Mouse (Mus musculus) liver, embryonic 16.5 days (tissue): ENCODE results near the gene Dnal4. TPM values are rescaled to one million over a fixed set of nuclear protein-coding genes. Genes with fewer than 3 reads are reported as not detected.

Experiments
- ATAC-seq: fragments of 200-750 bp; cut with Nextera tagmentation; 2 replicates; pipeline ENCODE4 v1.8.0; 2017; ENCODE audit warnings: low read depth, mild to moderate bottlenecking, moderate number of reproducible peaks, moderate library complexity
- H3K27ac ChIP-seq: fragments of 300-500 bp; sonication (generic); 2 replicates; pipeline ENCODE4 v1.5.1; 2014; ENCODE audit warnings: mild to moderate bottlenecking, low read length
- H3K27me3 ChIP-seq: fragments of 300-500 bp; sonication (generic); 2 replicates; pipeline ENCODE4 v1.6.1; 2014; ENCODE audit warnings: low read depth, low read length, mixed read lengths; ENCODE audit not compliant: control insufficient read depth, insufficient read depth
- H3K36me3 ChIP-seq: fragments of 300-500 bp; sonication (generic); 2 replicates; pipeline ENCODE4 v1.6.1; 2014; ENCODE audit warnings: mild to moderate bottlenecking; ENCODE audit not compliant: control insufficient read depth, insufficient read depth
- H3K4me1 ChIP-seq: fragments of 300-500 bp; sonication (generic); 2 replicates; pipeline ENCODE4 v1.6.1; 2014; ENCODE audit warnings: low read depth, low read length, mixed read lengths; ENCODE audit not compliant: control insufficient read depth
- H3K4me2 ChIP-seq: fragments of 300-500 bp; sonication (generic); 2 replicates; pipeline ENCODE4 v1.6.1; 2014; ENCODE audit warnings: low read depth, low read length, mixed read lengths
- H3K4me3 ChIP-seq: fragments of 300-500 bp; sonication (generic); 2 replicates; pipeline ENCODE4 v1.5.1; 2014; ENCODE audit warnings: low read depth, mild to moderate bottlenecking, low read length
- H3K9ac ChIP-seq: fragments of 300-500 bp; sonication (generic); 2 replicates; pipeline ENCODE4 v1.6.1; 2014; ENCODE audit warnings: low read depth, low read length
- H3K9me3 ChIP-seq: fragments of 300-500 bp; sonication (generic); replicated peaks from 2 replicates; pipeline ENCODE4 v1.6.1; 2016; ENCODE audit warnings: low read length; ENCODE audit not compliant: control insufficient read depth
- WGBS: fragments of 180-500 bp; shearing (Covaris S2); extraction: QIAGEN DNeasy Blood & Tissue Kit; methylation state at CpG from one replicate; pipeline ENCODE4 v1.1.7; 2014; ENCODE audit not compliant: insufficient replicate concordance; 5-methylcytosine and 5-hydroxymethylcytosine counted together
- polyA plus RNA-seq: library from polyadenylated mRNA; unstranded; fragments of >200 nt; fragmentation: Nextera tagmentation; extraction: Ambion mirVana; gene quantifications from 2 replicates; pipeline ENCODE4 v1.2.1, GENCODE M21; 2015

Gene Dnal4
- polyA plus RNA-seq, 1 experiment from 2014 or later: 8.3 TPM

- H3K36me3 ChIP-seq: no peaks in the 10 kb centered on the region
- H3K4me2 ChIP-seq: no peak overlapping the region
- H3K27ac ChIP-seq: no peak overlapping the region
- H3K27me3 ChIP-seq: peaks cover 7% of the 10 kb centered on the region
- H3K4me1 ChIP-seq: no peaks in the 10 kb centered on the region
- 3% methylated on average over 12 of the region's 12 CpGs for WGBS
- no peak overlapping the region for H3K4me3 ChIP-seq
- no peak for ATAC-seq
- H3K9me3 ChIP-seq: no peaks in the 10 kb centered on the region
- H3K9ac ChIP-seq: no peak overlapping the region
Observed at GRCm38 (mm10) chr15:79791502-79791901, 13.9 kb upstream of the Dnal4 start.

GRCm38 (mm10) chr15:79790905-79791304 is 13.3 kb upstream of the Dnal4 start:
- Histone ChIP-seq H3K4me1 (no peaks in the 10 kb centered on the region), H3K9me3 (no peaks in the 10 kb centered on the region), H3K36me3 (no peaks in the 10 kb centered on the region), H3K9ac (no peak overlapping the region), H3K27me3 (peaks cover 7% of the 10 kb centered on the region), H3K4me3 (no peak overlapping the region), H3K27ac (no peak overlapping the region), H3K4me2 (no peak overlapping the region)
- ATAC-seq: no peak
- WGBS: 66% methylated on average over 6 of the region's 6 CpGs

- Histone ChIP-seq H3K4me1 (no peaks in the 10 kb centered on the region), H3K4me3 (no peak overlapping the region), H3K9me3 (no peaks in the 10 kb centered on the region), H3K9ac (no peak overlapping the region), H3K27ac (no peak overlapping the region), H3K4me2 (no peak overlapping the region), H3K27me3 (peaks cover 10% of the 10 kb centered on the region), H3K36me3 (no peaks in the 10 kb centered on the region)
- ATAC-seq: no peak
- 39% methylated on average over 8 of the region's 8 CpGs for WGBS
Observed at GRCm38 (mm10) chr15:79790111-79790510, 12.5 kb upstream of the Dnal4 start.

GRCm38 (mm10) chr15:79787815-79788214 is 10.2 kb upstream of the Dnal4 start:
- peaks cover 8% of the 10 kb centered on the region for H3K27me3 ChIP-seq
- no peaks in the 10 kb centered on the region for H3K36me3 ChIP-seq
- ATAC-seq: no peak

GRCm38 (mm10) chr15:79785056-79785455 is 7.4 kb upstream of the Dnal4 start:
- WGBS: 50% methylated on average over 1 of the region's 1 CpGs
- Histone ChIP-seq H3K4me1 (no peaks in the 10 kb centered on the region), H3K9ac (no peak overlapping the region), H3K4me2 (no peak overlapping the region), H3K9me3 (no peaks in the 10 kb centered on the region), H3K27me3 (peaks cover 8% of the 10 kb centered on the region; the same call in 1 of the 2 replicates), H3K36me3 (no peaks in the 10 kb centered on the region), H3K4me3 (no peak overlapping the region), H3K27ac (no peak overlapping the region)
- ATAC-seq: no peak

More at GRCm38 (mm10) chr15:79787815-79788214, 10.2 kb upstream of the Dnal4 start:
- H3K27ac ChIP-seq: no peak overlapping the region
- no peaks in the 10 kb centered on the region for H3K4me1 ChIP-seq
- H3K9me3 ChIP-seq: no peaks in the 10 kb centered on the region
- H3K9ac ChIP-seq: no peak overlapping the region
- H3K4me3 ChIP-seq: no peak overlapping the region
- H3K4me2 ChIP-seq: no peak overlapping the region
- 47% methylated on average over 8 of the region's 8 CpGs for WGBS

- no peaks in the 10 kb centered on the region for H3K9me3 ChIP-seq
- ATAC-seq: no peak
- H3K4me1 ChIP-seq: peaks cover 9% of the 10 kb centered on the region
- H3K36me3 ChIP-seq: no peaks in the 10 kb centered on the region
- no peak overlapping the region for H3K4me2 ChIP-seq
- 45% methylated on average over 7 of the region's 7 CpGs for WGBS
- no peak overlapping the region for H3K4me3 ChIP-seq
- no peaks in the 10 kb centered on the region for H3K27me3 ChIP-seq
- no peak overlapping the region for H3K9ac ChIP-seq
- no peak overlapping the region for H3K27ac ChIP-seq
Observed at GRCm38 (mm10) chr15:79775662-79776061, 2.0 kb downstream of the Dnal4 start.

GRCm38 (mm10) chr15:79774117-79775027 is 3.3 kb downstream of the Dnal4 start:
- no peak overlapping the region for H3K27ac ChIP-seq
- WGBS: under 1% methylated on average over 50 of the region's 50 CpGs
- peak; percentile 99 for ATAC-seq

GRCm38 (mm10) chr15:79770629-79771240 is 6.9 kb downstream of the Dnal4 start:
- H3K27ac ChIP-seq: no peak overlapping the region
- no peaks in the 10 kb centered on the region for H3K27me3 ChIP-seq
- no peaks in the 10 kb centered on the region for H3K9me3 ChIP-seq
- peaks cover 9% of the 10 kb centered on the region for H3K4me1 ChIP-seq
- ATAC-seq: no peak
- no peaks in the 10 kb centered on the region for H3K36me3 ChIP-seq
- H3K4me2 ChIP-seq: no peak overlapping the region
- H3K9ac ChIP-seq: no peak overlapping the region
- WGBS: 72% methylated on average over 21 of the region's 21 CpGs
- no peak overlapping the region for H3K4me3 ChIP-seq

More at GRCm38 (mm10) chr15:79774117-79775027, 3.3 kb downstream of the Dnal4 start:
- no peaks in the 10 kb centered on the region for H3K9me3 ChIP-seq
- no peaks in the 10 kb centered on the region for H3K36me3 ChIP-seq
- H3K4me3 ChIP-seq: peak overlapping the region; percentile 79
- H3K27me3 ChIP-seq: no peaks in the 10 kb centered on the region
- peak overlapping the region; percentile 76 for H3K9ac ChIP-seq
- H3K4me2 ChIP-seq: peak overlapping the region; percentile 79
- H3K4me1 ChIP-seq: peaks cover 9% of the 10 kb centered on the region

- no peak for ATAC-seq
- no peak overlapping the region for H3K9ac ChIP-seq
- H3K4me2 ChIP-seq: no peak overlapping the region
- H3K27me3 ChIP-seq: no peaks in the 10 kb centered on the region
- peaks cover under 1% of the 10 kb centered on the region for H3K4me1 ChIP-seq
- H3K9me3 ChIP-seq: no peaks in the 10 kb centered on the region
- H3K27ac ChIP-seq: no peak overlapping the region
- WGBS: 22% methylated on average over 6 of the region's 6 CpGs
- H3K36me3 ChIP-seq: no peaks in the 10 kb centered on the region
- H3K4me3 ChIP-seq: no peak overlapping the region
Observed at GRCm38 (mm10) chr15:79768302-79768701, 9.3 kb downstream of the Dnal4 start.
